Mouse (Mus musculus): ENCODE data around the gene Mgat5b. TPM values are rescaled to one million over a fixed set of nuclear protein-coding genes. Genes with fewer than 3 reads are reported as not detected.

The Mgat5b gene
- total and polyA plus RNA-seq, 3 experiments, result 0.10 to 0.82 (median 0.11) TPM

- WGBS, result 71% methylated on average over 7 of the region's 7 CpGs
- H3K27ac ChIP-seq, result no peak overlapping the region
- H3K27me3 ChIP-seq (ENCODE audit: control insufficient read depth, insufficient read depth, low read length), result no peaks in the 10 kb centered on the region
- intact Hi-C loops (cut with DNase I), result loop anchor here (10.0 kb wide), 1 partner anchor 294 kb away; no protein-coding TSS in a partner anchor
- DNase-seq, result no peak
- H3K4me3 ChIP-seq, result no peak overlapping the region
- no peaks in the 10 kb centered on the region for H3K79me2 ChIP-seq (replicated peaks; ENCODE audit: control insufficient read depth, insufficient read depth, low read length)
- TF ChIP-seq CTCF (IDR thresholded peaks at IDR 0.05) (no peak), EP300 (IDR thresholded peaks at IDR 0.05; ENCODE audit: insufficient read depth, low read depth, low read length) (no peak), POLR2A (IDR thresholded peaks at IDR 0.05; ENCODE audit: insufficient read depth, low read depth, low read length) (no peak)
- H3K36me3 ChIP-seq (ENCODE audit: control insufficient read depth, insufficient read depth, low read length), result no peaks in the 10 kb centered on the region
- peaks cover 1% of the 10 kb centered on the region; the same call in 1 of the 2 replicates for H3K4me1 ChIP-seq (ENCODE audit: control insufficient read depth, insufficient read depth, low read length)
- no peak overlapping the region for H3K9ac ChIP-seq (ENCODE audit: low read depth, low read length)
Measured at GRCm38 (mm10) chr11:116880839-116881238, 37.8 kb upstream of the Mgat5b start.

GRCm38 (mm10) chr11:116881440-116881839 lies 37.2 kb upstream of the Mgat5b start:
- no peak for TF ChIP-seq CTCF (IDR thresholded peaks at IDR 0.05)
- TF ChIP-seq EP300 (IDR thresholded peaks at IDR 0.05; ENCODE audit: insufficient read depth, low read depth, low read length), result no peak
- no peak for TF ChIP-seq POLR2A (IDR thresholded peaks at IDR 0.05; ENCODE audit: insufficient read depth, low read depth, low read length)
- 70% methylated on average over 5 of the region's 5 CpGs for WGBS
- Histone ChIP-seq H3K27me3 (ENCODE audit: control insufficient read depth, insufficient read depth, low read length) (no peaks in the 10 kb centered on the region), H3K4me3 (no peak overlapping the region), H3K79me2 (replicated peaks; ENCODE audit: control insufficient read depth, insufficient read depth, low read length) (no peaks in the 10 kb centered on the region), H3K27ac (no peak overlapping the region), H3K4me1 (ENCODE audit: control insufficient read depth, insufficient read depth, low read length) (peaks cover 1% of the 10 kb centered on the region; the same call in 1 of the 2 replicates), H3K36me3 (ENCODE audit: control insufficient read depth, insufficient read depth, low read length) (no peaks in the 10 kb centered on the region), H3K9ac (ENCODE audit: low read depth, low read length) (no peak overlapping the region)
- DNase-seq, result no peak
- intact Hi-C loops (cut with DNase I), result loop anchor here (10.0 kb wide), 1 partner anchor 293 kb away; no protein-coding TSS in a partner anchor

- H3K27me3 ChIP-seq (ENCODE audit: control insufficient read depth, insufficient read depth, low read length), result no peaks in the 10 kb centered on the region
- TF ChIP-seq EP300 (IDR thresholded peaks at IDR 0.05; ENCODE audit: insufficient read depth, low read depth, low read length) (no peak), POLR2A (IDR thresholded peaks at IDR 0.05; ENCODE audit: insufficient read depth, low read depth, low read length) (no peak), CTCF (IDR thresholded peaks at IDR 0.05) (no peak)
- H3K79me2 ChIP-seq (replicated peaks; ENCODE audit: control insufficient read depth, insufficient read depth, low read length), result no peaks in the 10 kb centered on the region
- intact Hi-C loops (cut with DNase I), result loop anchor here (10.0 kb wide), 1 partner anchor 292 kb away; no protein-coding TSS in a partner anchor
- no peak overlapping the region for H3K4me3 ChIP-seq
- H3K4me1 ChIP-seq (ENCODE audit: control insufficient read depth, insufficient read depth, low read length), result peaks cover 1% of the 10 kb centered on the region; the same call in 1 of the 2 replicates
- H3K36me3 ChIP-seq (ENCODE audit: control insufficient read depth, insufficient read depth, low read length), result no peaks in the 10 kb centered on the region
- H3K27ac ChIP-seq, result no peak overlapping the region
- 84% methylated on average over 10 of the region's 10 CpGs for WGBS
- H3K9ac ChIP-seq (ENCODE audit: low read depth, low read length), result no peak overlapping the region
- no peak for DNase-seq
Measured at GRCm38 (mm10) chr11:116882446-116882845, 36.2 kb upstream of the Mgat5b start.

DNA sequence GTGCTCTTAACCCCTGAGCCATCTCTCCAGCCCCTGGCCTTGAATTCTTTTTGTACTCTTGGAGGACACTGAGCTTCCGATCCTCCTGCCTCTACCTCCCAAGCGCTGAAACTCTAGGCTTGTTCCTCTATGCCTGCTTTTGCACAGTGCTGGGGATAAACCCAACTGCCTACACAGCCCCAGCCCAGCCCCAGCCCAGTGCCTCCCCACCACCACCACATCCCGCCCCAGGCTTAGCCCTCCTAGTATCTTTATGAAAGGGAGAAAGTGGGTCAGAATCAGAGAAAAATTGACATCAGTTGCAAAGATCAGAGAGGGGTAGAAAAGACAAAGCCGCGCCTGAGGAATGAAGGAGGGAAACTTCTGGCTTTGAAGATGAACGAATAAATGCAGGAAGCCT lies 34.6 kb upstream of the Mgat5b start:
- no peaks in the 10 kb centered on the region for H3K27me3 ChIP-seq (ENCODE audit: control insufficient read depth, insufficient read depth, low read length)
- DNase-seq, result no peak
- TF ChIP-seq EP300 (IDR thresholded peaks at IDR 0.05; ENCODE audit: insufficient read depth, low read depth, low read length) (no peak), CTCF (IDR thresholded peaks at IDR 0.05) (no peak), POLR2A (IDR thresholded peaks at IDR 0.05; ENCODE audit: insufficient read depth, low read depth, low read length) (no peak)
- WGBS, result 85% methylated on average over 6 of the region's 6 CpGs
- no peaks in the 10 kb centered on the region for H3K36me3 ChIP-seq (ENCODE audit: control insufficient read depth, insufficient read depth, low read length)
- H3K4me3 ChIP-seq, result no peak overlapping the region
- intact Hi-C loops (cut with DNase I), result loop anchor here (10.0 kb wide), 1 partner anchor 291 kb away; no protein-coding TSS in a partner anchor
- no peak overlapping the region for H3K9ac ChIP-seq (ENCODE audit: low read depth, low read length)
- H3K27ac ChIP-seq, result no peak overlapping the region
- no peaks in the 10 kb centered on the region for H3K79me2 ChIP-seq (replicated peaks; ENCODE audit: control insufficient read depth, insufficient read depth, low read length)
- peaks cover 1% of the 10 kb centered on the region; the same call in 1 of the 2 replicates for H3K4me1 ChIP-seq (ENCODE audit: control insufficient read depth, insufficient read depth, low read length)

DNA sequence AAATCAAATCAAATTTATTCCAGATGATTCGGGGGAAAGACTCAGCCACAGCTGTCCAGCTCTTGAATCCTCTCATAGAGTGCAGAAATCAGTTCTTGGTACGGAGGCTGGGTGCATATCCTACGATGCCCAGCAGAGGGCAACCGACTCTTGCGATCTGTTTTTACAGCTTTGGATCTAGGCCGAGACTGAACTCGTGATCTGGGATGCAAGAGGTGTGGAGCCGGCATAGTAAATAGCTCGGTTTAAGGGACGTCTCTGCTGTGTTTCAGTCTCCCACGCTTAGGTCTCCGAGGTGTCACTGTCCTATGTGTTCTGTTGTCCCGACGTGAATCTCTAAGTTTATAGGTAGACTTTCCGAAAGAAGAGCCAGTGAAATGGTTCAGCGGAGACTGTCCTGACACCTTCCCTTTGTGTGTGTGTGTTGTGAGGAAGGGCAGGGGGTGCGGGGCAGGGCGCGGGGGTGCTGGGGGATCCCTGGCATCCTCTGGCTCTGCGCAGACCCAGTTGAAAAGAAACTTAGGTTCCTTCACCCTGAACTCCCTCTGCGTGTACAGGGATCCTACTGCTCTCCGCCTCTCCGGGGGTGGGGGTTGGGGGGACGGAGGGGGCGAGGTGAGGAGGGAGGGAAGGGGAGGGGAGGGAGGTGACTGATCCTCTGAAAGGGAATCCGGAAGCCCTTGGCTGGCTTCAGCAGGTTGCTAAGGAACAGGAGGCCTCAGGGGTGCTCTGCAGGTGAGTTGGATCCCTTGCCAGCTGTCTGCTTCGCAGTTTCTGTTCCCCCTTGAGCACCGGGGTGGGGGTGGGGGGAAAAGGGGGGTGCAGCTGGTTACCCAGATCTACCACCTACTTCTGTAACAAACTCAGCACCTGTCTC lies 33.1 kb upstream of the Mgat5b start:
- no peaks in the 10 kb centered on the region for H3K27me3 ChIP-seq (ENCODE audit: control insufficient read depth, insufficient read depth, low read length)
- H3K4me1 ChIP-seq (ENCODE audit: control insufficient read depth, insufficient read depth, low read length), result peaks cover 1% of the 10 kb centered on the region; the same call in 1 of the 2 replicates
- no peak for TF ChIP-seq POLR2A (IDR thresholded peaks at IDR 0.05; ENCODE audit: insufficient read depth, low read depth, low read length)
- peak; percentile 98 for TF ChIP-seq CTCF (IDR thresholded peaks at IDR 0.05)
- TF ChIP-seq EP300 (IDR thresholded peaks at IDR 0.05; ENCODE audit: insufficient read depth, low read depth, low read length), result peak; percentile 85
- H3K36me3 ChIP-seq (ENCODE audit: control insufficient read depth, insufficient read depth, low read length), result no peaks in the 10 kb centered on the region
- peak overlapping the region; percentile 41 for H3K4me3 ChIP-seq
- no peaks in the 10 kb centered on the region for H3K79me2 ChIP-seq (replicated peaks; ENCODE audit: control insufficient read depth, insufficient read depth, low read length)
- DNase-seq, result peak; percentile 73 to 80
- H3K27ac ChIP-seq, result no peak overlapping the region
- 4% methylated on average over 28 of the region's 28 CpGs for WGBS
- intact Hi-C loops (cut with DNase I), result loop anchor here (1.0 to 10.0 kb wide), 2 partner anchors 171 to 289 kb away; no protein-coding TSS in a partner anchor
- peak overlapping the region; percentile 37 for H3K9ac ChIP-seq (ENCODE audit: low read depth, low read length)

Data from heart, adult 2 months (tissue).